Mouse (Mus musculus) hindbrain, embryonic 10.5 days (tissue): Measurements from ENCODE around the gene Gm47995. TPM values are rescaled to one million over a fixed set of nuclear protein-coding genes. Genes with fewer than 3 reads are reported as not detected.
"Not testable (repeated sequence)": the region's sequence is repeated elsewhere in the genome, so short reads cannot be mapped to it uniquely, and the experiment has no call there.

Experiments used
- DNase-seq: peaks from one replicate; pipeline ENCODE4 v3.0.0-alpha.2; 2017; ENCODE audit warnings: low spot score
- H3K27ac ChIP-seq: fragments of 300-500 bp; sonication (generic); 2 replicates; pipeline ENCODE4 v1.5.1; 2016; ENCODE audit warnings: mild to moderate bottlenecking, moderate library complexity
- H3K27me3 ChIP-seq: fragments of 300-500 bp; sonication (generic); 2 replicates; pipeline ENCODE4 v1.6.1; 2016; ENCODE audit warnings: mild to moderate bottlenecking; ENCODE audit not compliant: poor library complexity, insufficient read depth, severe bottlenecking
- H3K36me3 ChIP-seq: fragments of 300-500 bp; sonication (generic); 2 replicates; pipeline ENCODE4 v1.6.1; 2016; ENCODE audit warnings: mild to moderate bottlenecking, moderate library complexity
- H3K4me1 ChIP-seq: fragments of 300-500 bp; sonication (generic); replicated peaks from 2 replicates; pipeline ENCODE4 v1.6.1; 2016; ENCODE audit warnings: mild to moderate bottlenecking
- H3K4me3 ChIP-seq: fragments of 300-500 bp; sonication (generic); 2 replicates; pipeline ENCODE4 v1.5.1; 2016; ENCODE audit warnings: mild to moderate bottlenecking, moderate library complexity
- H3K9me3 ChIP-seq: fragments of 300-500 bp; sonication (generic); 2 replicates; pipeline ENCODE4 v1.6.1; 2016; ENCODE audit warnings: mild to moderate bottlenecking, moderate library complexity
- WGBS: fragments of 180-500 bp; shearing (Covaris S2); methylation state at CpG from one replicate; pipeline ENCODE4 v1.1.7; 2016; 5-methylcytosine and 5-hydroxymethylcytosine counted together
- polyA plus RNA-seq: library from polyadenylated mRNA; unstranded; fragments of >200 nt; fragmentation: Nextera tagmentation; extraction: Ambion mirVana; gene quantifications from 2 replicates; pipeline ENCODE4 v1.2.1, GENCODE M21; 2016

Gm47995 gene
- polyA plus RNA-seq, 1 experiment from 2014 or later: 0.30 TPM

DNA sequence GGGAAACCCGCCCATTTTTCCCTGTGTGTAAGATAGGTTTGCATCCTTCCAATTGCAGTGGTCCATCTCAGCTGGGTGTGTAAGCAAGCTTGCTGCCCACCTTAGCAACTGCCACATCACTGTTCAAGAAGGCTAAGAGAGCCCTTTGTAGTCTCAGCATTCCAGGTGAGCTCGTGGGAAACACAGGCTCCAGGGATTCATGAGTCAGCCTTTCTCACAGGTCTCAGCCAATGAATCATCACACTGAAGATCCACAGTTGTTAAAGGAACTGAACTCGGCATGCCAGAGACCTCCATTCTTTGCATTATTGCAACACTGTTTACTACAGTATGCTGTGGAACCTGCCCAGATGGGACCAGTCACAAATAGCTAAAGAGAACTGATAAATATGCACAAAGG is 29.6 kb upstream of the Gm47995 start:
- no peak for DNase-seq
- Histone ChIP-seq H3K4me3 (no peak overlapping the region), H3K27me3 (no peaks in the 10 kb centered on the region), H3K36me3 (no peaks in the 10 kb centered on the region), H3K4me1 (peaks cover 19% of the 10 kb centered on the region), H3K9me3 (no peaks in the 10 kb centered on the region), H3K27ac (no peak overlapping the region)
- WGBS: 82% methylated on average over 3 of the region's 3 CpGs

GRCm38 (mm10) chr1:151171572-151172461 is 26.4 kb upstream of the Gm47995 start:
- WGBS: 81% methylated on average over 2 of the region's 2 CpGs
- H3K27me3 ChIP-seq: no peaks in the 10 kb centered on the region
- no peak overlapping the region for H3K4me3 ChIP-seq
- peaks cover 18% of the 10 kb centered on the region for H3K4me1 ChIP-seq
- H3K27ac ChIP-seq: no peak overlapping the region
- no peaks in the 10 kb centered on the region for H3K9me3 ChIP-seq
- no peak for DNase-seq
- no peaks in the 10 kb centered on the region for H3K36me3 ChIP-seq

DNA sequence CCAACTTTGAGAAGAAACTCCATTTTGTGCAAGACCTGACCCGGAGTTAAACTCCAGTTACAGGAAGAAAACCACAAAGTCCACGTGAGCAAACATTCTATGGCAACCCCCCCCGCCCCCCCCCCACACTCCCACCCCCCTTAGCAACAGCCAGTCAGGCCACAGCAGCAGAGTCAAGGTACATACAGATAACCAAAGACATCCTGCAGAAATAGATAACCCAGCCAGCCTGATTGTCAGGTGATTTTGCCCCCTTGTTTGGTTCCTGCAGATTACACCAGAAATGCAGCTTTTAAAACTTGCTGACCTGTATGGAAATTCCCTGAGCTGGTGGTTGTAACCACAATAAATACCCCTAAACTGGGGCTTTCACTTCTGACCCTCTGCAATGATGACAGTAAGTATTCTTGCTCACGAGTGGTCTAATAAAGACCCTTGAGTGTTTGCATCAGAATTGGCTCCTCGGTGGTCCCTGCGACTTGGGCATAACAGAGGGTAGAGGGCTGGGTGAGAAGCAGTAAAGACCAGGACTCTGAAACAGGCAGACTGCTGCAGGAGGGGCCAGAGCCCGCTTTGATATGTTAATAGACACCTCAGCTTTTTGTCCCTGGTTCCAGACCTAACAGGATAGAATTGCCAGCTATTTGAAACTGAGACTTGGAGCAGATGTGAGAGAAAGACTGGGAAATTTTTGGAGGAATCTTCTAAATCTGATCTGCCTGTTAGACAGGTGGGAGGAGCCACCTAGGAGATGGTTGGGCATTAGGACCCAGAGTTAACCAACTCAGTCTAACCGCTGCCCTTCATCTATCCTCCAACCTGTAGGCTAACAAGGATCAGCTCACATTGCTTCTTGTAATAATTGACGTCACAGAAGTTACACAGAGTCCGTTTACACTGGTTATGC is 21.0 kb upstream of the Gm47995 start:
- no peaks in the 10 kb centered on the region for H3K36me3 ChIP-seq
- peak; percentile 43 for DNase-seq
- H3K27ac ChIP-seq: peak overlapping the region; percentile 72
- H3K27me3 ChIP-seq: no peaks in the 10 kb centered on the region
- 8% methylated on average over 10 of the region's 10 CpGs for WGBS
- H3K4me1 ChIP-seq: peaks cover 24% of the 10 kb centered on the region
- H3K4me3 ChIP-seq: peak overlapping the region; percentile 41
- H3K9me3 ChIP-seq: no peaks in the 10 kb centered on the region

DNA sequence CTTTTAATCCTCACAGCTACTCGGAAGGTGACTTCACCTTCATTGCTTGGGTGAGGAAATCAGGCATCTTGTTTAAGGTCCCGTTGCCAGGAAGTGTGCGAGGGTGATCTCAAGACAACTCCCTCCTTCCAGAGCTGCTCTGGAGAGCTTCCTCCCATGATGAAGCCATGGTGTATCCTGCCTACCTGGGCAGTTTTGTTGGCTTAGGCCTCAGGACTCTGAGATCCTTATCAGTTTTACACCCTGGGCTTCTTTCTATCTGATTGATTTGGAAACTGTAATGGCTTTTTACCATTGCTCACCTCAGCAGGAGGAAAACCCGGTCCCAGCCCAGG is 20.3 kb upstream of the Gm47995 start:
- peak overlapping the region; percentile 41 for H3K4me3 ChIP-seq
- 11% methylated on average over 4 of the region's 4 CpGs for WGBS
- H3K27ac ChIP-seq: peak overlapping the region; percentile 72
- H3K9me3 ChIP-seq: no peaks in the 10 kb centered on the region
- H3K4me1 ChIP-seq: peaks cover 24% of the 10 kb centered on the region
- no peaks in the 10 kb centered on the region for H3K27me3 ChIP-seq
- H3K36me3 ChIP-seq: no peaks in the 10 kb centered on the region
- DNase-seq: no peak

DNA sequence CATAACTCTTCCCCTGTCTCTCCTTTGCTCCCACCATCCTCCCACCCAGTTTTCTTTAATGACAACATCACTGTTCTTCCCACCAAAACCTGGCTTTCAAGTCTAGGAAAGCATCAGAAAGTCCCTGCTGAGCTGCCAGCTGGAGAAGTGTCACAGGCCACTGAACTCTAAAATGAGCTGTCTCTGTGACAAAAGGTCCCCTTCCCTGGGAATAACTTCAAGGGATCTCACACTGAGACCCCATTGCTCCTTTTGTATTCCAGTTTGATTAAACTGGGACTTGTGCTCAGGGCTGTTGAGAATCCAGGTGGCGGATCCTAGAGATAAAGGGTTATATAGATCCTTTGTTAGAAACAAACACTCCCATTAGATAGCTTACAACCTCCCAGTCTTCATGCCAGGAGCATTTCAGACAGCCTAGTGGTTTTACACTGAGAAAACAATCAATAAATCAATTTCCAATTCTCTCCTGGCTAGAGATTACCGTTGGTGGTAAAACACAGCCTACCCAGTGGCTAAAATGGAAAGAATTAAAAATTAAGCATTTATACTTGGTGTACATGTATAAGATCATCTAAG is 19.7 kb upstream of the Gm47995 start:
- H3K4me3 ChIP-seq: no peak overlapping the region
- H3K9me3 ChIP-seq: no peaks in the 10 kb centered on the region
- peak; percentile 46 for DNase-seq
- no peaks in the 10 kb centered on the region for H3K27me3 ChIP-seq
- WGBS: 16% methylated on average over 2 of the region's 2 CpGs
- H3K36me3 ChIP-seq: no peaks in the 10 kb centered on the region
- H3K27ac ChIP-seq: no peak overlapping the region; the same call in 1 of the 2 replicates
- peaks cover 24% of the 10 kb centered on the region for H3K4me1 ChIP-seq

- DNase-seq: no peak
- Histone ChIP-seq H3K4me3 (no peak overlapping the region), H3K27ac (no peak overlapping the region), H3K4me1 (peaks cover 24% of the 10 kb centered on the region), H3K36me3 (no peaks in the 10 kb centered on the region), H3K9me3 (no peaks in the 10 kb centered on the region), H3K27me3 (no peaks in the 10 kb centered on the region)
- WGBS: 87% methylated on average over 2 of the region's 2 CpGs
Measured at GRCm38 (mm10) chr1:151180167-151180566, 18.1 kb upstream of the Gm47995 start.

DNA sequence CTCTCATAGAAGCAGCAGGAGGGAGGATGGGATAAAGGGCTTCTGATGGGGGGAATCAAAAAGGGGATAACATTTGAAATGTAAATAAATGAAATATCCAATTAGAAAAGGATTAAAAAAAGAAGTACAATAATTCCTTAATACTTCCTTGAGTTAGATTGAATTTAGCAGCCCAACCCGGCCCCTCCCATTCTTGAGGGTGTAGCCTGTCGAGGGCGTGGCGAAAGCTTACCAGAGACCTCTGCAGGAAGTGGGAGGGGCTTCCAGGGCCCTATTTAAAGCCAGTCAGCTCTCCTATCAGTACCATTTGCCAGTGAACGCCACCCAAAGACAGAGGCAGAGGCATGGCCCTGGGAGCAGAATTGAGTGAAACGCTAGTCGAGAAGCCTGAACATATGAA is 16.0 kb upstream of the Gm47995 start, which contains the start of gene Gm47985:
Gene Gm47985, plus strand, starts transcription at position 272 of the 400 bp plus-strand sequence.
- H3K4me1 ChIP-seq: peaks cover 16% of the 10 kb centered on the region
- WGBS: 100% methylated on average over 1 of the region's 7 CpGs
- DNase-seq: not testable (repeated sequence)

GRCm38 (mm10) chr1:151186186-151186585 is 12.1 kb upstream of the Gm47995 start:
- H3K9me3 ChIP-seq, DNase-seq, H3K36me3 ChIP-seq, H3K27ac ChIP-seq, H3K4me3 ChIP-seq, H3K27me3 ChIP-seq, H3K4me1 ChIP-seq: not testable (repeated sequence)
- WGBS: 81% methylated on average over 3 of the region's 3 CpGs

More for the DNA sequence above, 16.0 kb upstream of the Gm47995 start, which contains the start of gene Gm47985:
- not testable (repeated sequence) for H3K36me3 ChIP-seq, H3K4me3 ChIP-seq, H3K27ac ChIP-seq, H3K9me3 ChIP-seq, H3K27me3 ChIP-seq

- not testable (repeated sequence) for H3K4me1 ChIP-seq, H3K9me3 ChIP-seq
Measured at GRCm38 (mm10) chr1:151186879-151187424, 11.3 kb upstream of the Gm47995 start.

DNA sequence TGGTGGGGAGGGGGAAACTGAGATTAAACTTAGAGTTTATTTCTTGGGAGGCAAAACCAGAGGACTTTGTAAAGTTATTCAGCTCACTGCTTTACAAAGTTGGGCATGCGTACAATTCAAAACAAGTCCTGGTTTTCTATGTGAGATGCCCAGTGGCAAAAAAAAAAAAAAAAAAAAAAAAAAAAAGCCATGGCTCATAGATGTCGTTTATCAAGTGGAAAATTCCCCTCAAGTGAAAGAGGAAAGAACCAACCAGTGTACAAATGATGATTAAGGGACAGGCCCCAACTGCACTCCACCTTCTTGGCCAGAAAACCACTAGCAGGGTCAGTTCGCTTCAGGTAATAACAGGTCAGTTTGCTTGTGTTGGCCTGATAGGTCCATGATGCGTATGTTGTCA is 9.8 kb upstream of the Gm47995 start:
- no peaks in the 10 kb centered on the region for H3K36me3 ChIP-seq
- H3K27ac ChIP-seq: no peak overlapping the region
- DNase-seq: no peak
- no peaks in the 10 kb centered on the region for H3K9me3 ChIP-seq
- no peaks in the 10 kb centered on the region for H3K27me3 ChIP-seq
- H3K4me1 ChIP-seq: no peaks in the 10 kb centered on the region
- WGBS: 92% methylated on average over 4 of the region's 4 CpGs
- H3K4me3 ChIP-seq: no peak overlapping the region

More at GRCm38 (mm10) chr1:151186879-151187424, 11.3 kb upstream of the Gm47995 start:
- 88% methylated on average over 4 of the region's 4 CpGs for WGBS
- not testable (repeated sequence) for H3K27me3 ChIP-seq, H3K4me3 ChIP-seq, H3K36me3 ChIP-seq, H3K27ac ChIP-seq, DNase-seq

DNA sequence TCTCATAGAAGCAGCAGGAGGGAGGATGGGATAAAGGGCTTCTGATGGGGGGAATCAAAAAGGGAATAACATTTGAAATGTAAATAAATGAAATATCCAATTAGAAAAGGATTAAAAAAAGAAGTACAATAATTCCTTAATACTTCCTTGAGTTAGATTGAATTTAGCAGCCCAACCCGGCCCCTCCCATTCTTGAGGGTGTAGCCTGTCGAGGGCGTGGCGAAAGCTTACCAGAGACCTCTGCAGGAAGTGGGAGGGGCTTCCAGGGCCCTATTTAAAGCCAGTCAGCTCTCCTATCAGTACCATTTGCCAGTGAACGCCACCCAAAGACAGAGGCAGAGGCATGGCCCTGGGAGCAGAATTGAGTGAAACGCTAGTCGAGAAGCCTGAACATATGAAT is 6.2 kb upstream of the Gm47995 start, which contains the start of gene Gm8947:
Gene Gm8947, plus strand, starts transcription at position 302 of the 400 bp plus-strand sequence.
- H3K27ac ChIP-seq, H3K27me3 ChIP-seq, H3K4me1 ChIP-seq, H3K9me3 ChIP-seq, H3K36me3 ChIP-seq, DNase-seq, H3K4me3 ChIP-seq: not testable (repeated sequence)
- 92% methylated on average over 2 of the region's 7 CpGs for WGBS

GRCm38 (mm10) chr1:151192739-151193138 is 5.5 kb upstream of the Gm47995 start:
- WGBS: 93% methylated on average over 15 of the region's 15 CpGs
- not testable (repeated sequence) for DNase-seq

More at GRCm38 (mm10) chr1:151192739-151193138, 5.5 kb upstream of the Gm47995 start:
- not testable (repeated sequence) for H3K4me3 ChIP-seq, H3K9me3 ChIP-seq, H3K36me3 ChIP-seq, H3K27me3 ChIP-seq, H3K27ac ChIP-seq, H3K4me1 ChIP-seq
